Mouse (Mus musculus) right cerebral cortex, adult 18-20 months (tissue): ENCODE measurements around the gene Ppfibp1.

Experiments used
- DNase-seq: peaks from one replicate; pipeline ENCODE4 v3.0.0; 2022; ENCODE audit warnings: mixed read lengths

Gene Ppfibp1

GRCm38 (mm10) chr6:146963396-146964150 lies 75.3 kb downstream of the Ppfibp1 start:
- DNase-seq = no peak

DNA sequence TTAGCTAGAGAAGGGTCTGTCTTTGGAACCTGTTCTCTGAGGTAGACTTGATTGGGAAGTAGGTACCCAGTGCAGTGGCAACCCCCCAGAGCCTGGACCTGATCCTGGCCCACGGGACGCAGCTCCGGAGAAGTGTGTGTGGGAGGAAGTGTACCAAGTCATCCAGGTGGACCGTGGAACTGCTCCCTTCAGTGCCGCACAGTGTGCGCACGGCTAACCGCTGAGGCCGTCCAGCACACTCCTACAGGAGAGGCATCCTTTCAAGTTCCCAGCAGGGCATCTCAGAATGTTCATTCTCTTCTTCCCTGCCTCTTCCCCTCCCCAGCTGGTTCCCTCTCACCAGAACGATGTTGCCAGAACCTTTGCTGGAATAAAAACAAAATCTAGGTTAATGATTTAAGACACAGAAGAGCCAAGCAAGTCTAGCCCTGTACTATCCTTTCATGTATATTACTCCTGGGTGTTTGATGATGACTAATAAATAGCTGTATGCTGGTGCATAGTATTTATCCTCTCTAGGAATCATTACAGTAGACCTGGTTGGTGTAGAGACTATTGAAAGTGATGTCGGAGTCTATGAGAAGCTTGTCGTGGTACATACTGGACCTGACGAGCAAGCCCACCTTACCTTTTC lies 77.0 kb downstream of the Ppfibp1 start:
- DNase-seq = no peak

GRCm38 (mm10) chr6:146966446-146967019 lies 78.2 kb downstream of the Ppfibp1 start:
- DNase-seq = no peak

- no peak for DNase-seq
These were observed 79.5 kb downstream of the Ppfibp1 start for GRCm38 (mm10) chr6:146967836-146968235.

DNA sequence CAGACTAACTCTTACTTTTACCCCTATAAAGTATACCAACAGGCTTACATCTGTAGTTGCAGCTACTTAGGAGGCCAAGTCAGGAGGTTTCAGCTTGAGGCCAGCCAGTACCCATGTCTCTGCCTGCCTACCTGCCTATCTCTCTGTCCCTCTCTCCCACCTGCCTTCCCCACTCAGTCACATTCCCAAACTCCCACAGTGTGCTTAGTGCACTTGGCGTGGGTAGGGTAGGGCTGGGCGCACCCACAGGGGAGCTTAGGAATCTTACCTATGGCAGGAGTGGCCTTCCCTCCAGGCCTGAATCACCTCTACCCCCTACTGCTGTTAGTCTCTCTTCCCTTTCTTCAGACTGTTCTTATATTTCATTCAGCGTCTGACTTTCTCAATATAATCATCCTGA lies 82.5 kb downstream of the Ppfibp1 start:
- no peak for DNase-seq

DNA sequence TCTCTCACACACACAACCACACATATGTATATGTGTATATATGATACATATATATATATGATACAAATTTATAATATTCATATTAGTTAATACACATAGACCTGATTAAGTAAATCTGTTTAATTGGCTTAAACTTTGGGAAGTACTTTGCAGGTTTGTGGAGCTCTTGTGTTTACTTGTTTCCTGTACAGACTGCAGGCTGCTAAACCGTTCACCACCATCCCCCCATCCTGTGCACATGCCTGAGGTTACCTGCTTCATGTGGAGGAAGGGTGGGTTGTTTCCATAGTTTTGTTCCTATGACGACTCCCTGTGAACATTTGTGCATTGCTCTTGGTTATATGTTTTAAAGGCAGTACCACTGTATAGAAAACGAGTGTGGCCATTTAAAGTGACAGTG lies 83.1 kb downstream of the Ppfibp1 start:
- DNase-seq = no peak

DNA sequence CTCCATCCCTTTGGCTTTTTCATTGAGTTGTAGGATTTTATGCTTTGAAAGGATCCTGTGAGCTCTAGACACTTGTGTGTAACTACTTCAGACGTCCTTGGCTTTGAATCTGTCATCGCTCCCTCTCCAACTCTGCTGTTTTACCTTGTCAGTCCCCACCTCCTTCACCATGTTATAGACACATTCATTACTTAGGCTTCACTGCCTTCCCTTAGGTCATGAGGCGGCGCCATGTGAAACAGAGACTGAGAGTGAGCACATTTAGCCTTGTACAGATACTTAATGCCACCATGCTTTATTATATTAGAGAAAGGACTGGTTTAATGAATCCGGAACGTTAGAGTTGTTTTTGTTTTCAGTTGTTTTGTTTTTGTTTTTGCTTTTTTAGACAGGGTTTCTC lies 83.7 kb downstream of the Ppfibp1 start:
- DNase-seq = no peak

DNA sequence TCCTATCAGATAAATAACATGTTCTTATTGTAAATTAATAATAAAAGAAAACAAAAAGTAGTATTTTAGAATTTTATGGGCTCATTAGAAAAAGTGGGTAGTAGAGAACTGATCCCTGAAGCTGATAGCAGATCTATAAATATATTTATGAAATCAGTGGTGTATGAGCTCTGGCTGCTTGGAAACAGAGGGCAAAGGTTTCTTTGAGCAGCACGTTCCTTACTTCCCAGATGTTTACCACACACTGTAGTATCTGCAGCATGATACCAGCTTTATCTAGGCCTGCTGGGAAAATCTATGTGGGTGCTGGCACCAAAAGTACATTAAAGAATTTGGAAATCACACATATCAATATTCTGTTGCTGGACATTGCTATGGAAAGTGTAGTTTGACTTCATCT lies 84.5 kb downstream of the Ppfibp1 start:
- no peak for DNase-seq

DNA sequence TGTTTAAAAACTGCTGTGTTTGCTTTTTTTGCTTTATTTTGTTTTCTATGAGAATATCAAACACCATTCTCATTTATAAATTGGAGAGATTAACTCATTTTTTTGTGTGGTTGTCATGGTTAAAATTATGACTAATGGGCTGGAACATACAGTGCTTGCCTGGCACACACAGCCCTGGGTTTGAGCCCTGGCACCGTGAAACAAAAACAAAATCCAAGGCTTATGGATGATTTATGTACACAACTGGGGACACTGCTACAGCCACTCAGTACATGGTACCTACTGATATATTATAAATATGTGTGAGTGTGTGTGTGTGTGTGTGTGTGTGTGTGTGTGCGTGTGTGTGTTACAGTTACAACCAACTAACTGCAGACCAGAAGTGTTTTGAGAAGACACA lies 85.1 kb downstream of the Ppfibp1 start:
- no peak for DNase-seq

DNA sequence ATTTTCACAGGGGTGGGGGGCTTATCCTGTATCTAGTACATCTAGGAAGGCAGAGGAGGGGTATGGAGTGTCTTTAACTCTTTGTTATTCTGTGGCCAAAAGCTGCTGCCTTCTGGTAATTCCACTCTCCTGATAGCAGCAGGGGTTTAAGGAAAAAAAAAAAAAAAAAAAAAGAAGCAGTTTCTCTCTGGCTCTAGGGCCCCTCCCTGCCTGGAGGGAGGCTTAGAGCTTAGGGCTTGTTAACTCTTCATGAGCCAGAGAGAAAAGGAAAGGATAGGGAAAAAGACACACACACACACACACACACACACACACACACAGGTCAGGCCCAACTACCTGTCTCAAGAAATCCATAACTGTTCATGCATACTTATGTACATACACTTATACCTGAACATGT lies 85.5 kb downstream of the Ppfibp1 start:
- no peak for DNase-seq

DNA sequence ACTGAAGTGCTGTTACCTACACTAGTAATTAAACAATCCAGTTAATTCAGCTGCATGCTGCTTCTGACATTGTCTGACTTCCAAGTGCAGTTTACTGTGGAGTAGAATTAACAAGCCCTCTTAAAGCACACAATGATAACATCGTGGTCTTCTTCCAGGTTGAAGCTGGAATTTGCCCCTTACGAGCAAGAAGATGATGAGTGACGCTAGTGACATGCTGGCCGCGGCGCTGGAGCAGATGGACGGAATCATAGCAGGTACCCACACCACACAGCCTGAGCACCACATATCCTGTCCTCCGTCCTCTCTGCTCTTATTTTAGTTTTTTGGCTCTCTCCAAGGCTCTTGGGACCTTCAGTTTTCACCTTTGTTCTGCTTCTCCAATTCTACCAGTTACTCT lies 88.2 kb downstream of the Ppfibp1 start:
- no peak for DNase-seq

GRCm38 (mm10) chr6:146978691-146979114 lies 90.4 kb downstream of the Ppfibp1 start:
- no peak for DNase-seq

DNA sequence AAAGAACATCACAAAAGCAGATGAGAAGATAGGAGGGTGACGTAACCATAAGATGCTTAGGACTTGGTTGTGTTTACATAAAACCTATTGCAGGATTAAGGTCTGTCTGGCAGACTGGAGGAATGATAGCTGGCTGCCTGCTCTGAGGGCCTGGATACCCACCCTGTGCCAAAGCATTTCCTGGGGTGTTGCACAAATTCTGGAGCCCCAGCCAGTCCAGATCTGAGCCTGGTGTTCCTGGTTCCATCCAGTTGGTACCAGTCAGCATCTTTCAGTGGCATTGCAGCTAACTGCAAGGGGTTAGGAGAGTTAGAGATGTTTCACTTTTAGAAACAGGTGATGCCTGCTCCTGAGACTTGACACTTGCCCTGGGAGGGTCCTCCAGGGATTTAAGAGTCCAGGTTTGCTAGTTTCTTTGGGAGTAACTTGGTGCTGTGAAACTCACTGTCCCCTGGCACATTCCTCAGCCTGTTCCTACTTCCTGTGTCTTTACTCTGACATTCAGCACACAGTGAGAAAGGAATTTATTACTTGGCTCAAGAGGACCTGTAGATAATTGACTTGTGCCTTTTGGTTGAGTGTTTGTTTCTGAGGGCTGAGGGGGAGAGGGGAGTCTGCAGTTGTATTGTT lies 90.9 kb downstream of the Ppfibp1 start:
- DNase-seq = no peak

DNA sequence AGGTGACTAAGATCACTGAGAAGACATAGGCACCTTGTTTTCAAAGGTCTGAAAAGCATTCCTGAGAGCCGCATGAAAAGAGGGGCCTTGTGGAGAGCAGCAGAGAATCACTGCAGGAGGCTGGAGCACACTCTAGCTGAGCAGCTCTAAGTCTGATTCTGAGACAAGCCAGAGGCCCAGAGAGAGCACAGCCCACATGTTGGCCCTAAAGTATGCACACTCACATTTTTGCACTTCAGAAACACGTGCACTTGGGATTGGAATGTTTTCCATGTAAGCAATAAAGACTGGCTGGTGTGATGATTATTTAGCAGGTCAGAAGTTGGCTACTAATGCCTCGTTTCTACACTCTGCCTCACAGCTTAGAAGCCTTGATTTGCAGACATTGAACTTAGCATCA lies 91.7 kb downstream of the Ppfibp1 start:
- DNase-seq = no peak

- DNase-seq = no peak
These were observed 93.1 kb downstream of the Ppfibp1 start for GRCm38 (mm10) chr6:146981249-146981835.

DNA sequence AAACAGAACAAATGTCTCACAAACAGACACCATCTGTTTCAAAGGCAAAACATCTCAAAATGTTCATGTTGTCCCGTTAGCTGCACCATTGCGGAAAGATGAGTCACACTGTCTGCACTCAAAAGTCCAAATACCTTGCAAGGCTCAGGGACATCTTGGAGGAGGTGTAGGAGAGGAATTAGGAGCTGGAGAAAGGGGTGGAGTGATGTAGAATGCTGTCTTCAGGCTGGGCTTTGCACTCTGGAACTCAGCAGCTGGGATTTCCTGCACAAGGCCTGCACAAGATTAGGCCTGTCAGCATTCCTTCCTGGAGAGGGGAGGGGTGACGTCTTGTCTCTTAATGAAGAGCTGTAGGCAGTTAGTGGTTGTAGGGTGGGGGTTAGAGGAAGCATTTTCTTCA lies 96.3 kb downstream of the Ppfibp1 start:
- peak; percentile 78 for DNase-seq

DNA sequence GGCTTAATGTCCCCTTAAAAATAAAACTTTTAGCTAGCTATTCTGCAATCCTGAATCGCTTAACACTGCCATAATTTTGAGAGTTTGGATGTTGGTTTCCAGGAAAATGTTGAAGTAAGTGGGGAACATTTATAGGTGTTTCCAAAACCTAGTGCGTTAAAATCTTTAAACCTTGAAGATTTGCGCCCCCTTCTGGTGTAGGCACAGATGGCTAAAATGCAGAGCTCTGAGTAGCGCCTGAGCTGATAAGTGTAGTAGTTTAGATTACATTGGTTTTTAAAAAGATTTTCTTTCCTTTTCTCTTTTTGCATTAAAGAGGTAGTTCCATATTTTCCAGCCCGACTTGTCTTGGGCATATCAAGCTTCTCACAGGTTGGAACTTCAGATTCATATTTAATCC lies 105.9 kb downstream of the Ppfibp1 start:
- peak; percentile 65 for DNase-seq

- no peak for DNase-seq
These were observed 107.1 kb downstream of the Ppfibp1 start for GRCm38 (mm10) chr6:146995391-146995790.

DNA sequence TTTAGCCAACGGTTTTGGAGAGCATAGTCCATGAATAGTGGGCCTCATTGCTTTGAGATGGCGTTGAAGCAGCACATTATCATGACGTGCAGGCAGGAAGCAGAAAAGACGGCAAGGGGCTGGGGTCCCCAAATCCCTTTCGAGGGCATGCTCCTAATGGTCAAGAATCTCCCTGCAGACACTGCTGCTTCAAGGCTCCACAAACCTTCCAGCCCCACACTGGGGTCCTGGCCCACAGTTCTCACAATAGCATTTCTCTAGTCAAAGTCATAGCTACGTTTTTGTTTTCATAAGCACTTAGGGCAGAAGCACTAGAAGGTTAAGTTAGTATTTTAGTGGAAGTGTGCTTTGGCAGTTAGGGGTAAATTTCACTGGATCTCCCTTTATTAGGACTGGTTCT lies 107.6 kb downstream of the Ppfibp1 start:
- DNase-seq = no peak

DNA sequence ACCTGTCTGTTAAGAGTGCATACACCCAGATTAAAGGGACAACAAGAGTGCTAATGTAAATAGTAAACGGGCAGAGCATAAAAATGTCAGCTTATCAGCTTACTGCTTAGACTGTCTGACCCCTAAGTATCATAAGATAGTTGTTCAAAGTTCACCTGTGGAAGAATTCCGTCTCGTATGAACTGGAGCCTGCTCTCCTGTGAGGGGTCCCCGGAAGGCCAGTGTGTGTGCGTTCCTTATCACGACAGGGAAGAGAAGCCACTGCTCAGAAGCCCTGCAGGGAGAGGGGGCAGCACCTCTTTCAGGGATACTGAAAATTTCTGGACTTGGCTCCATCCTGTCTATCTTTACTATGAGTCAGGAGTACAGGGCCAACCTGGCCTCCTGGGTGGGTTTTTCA lies 108.7 kb downstream of the Ppfibp1 start:
- no peak for DNase-seq

- DNase-seq = no peak
These were observed 110.4 kb downstream of the Ppfibp1 start for GRCm38 (mm10) chr6:146998710-146999109.

- peak; percentile 69 for DNase-seq
These were observed 111.0 kb downstream of the Ppfibp1 start for GRCm38 (mm10) chr6:146999302-146999701.

DNA sequence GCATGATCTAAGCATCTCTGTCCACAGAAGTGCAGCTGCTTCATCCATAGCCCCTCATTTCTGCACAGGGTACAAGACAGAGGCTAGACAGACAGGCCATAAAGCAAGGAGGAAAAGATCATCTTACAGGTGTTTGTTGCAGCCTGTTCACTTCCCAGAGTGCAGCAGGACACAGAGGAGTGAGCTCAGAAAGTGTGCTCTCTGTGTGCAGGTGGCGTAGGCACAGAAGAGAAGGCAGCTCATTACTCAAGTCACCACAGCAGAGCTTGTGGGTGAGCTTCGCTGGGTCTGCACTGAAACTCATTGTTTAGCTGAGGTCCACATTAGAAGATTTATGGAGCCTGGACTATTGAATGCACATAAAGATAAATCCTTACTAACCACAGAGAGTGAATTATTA lies 111.5 kb downstream of the Ppfibp1 start:
- peak; percentile 30 for DNase-seq
